Mouse (Mus musculus): Measurements from ENCODE around the gene Ikbke.

GRCm38 (mm10) chr1:131317625-131318024 lies 38.2 kb upstream of the Ikbke start:
- no peak for TF ChIP-seq CHD2 (IDR thresholded peaks at IDR 0.05; ENCODE audit: low read depth, low read length)
- no peak for TF ChIP-seq MAFK (IDR thresholded peaks at IDR 0.05; ENCODE audit: insufficient read depth, low read depth, low read length)
- TF ChIP-seq ZC3H11A (IDR thresholded peaks at IDR 0.05; ENCODE audit: borderline replicate concordance, low read depth, low read length) = no peak
